Mouse (Mus musculus): Measurements from ENCODE around the gene Aldh5a1.
"Not testable (repeated sequence)": the region's sequence is repeated elsewhere in the genome, so short reads cannot be mapped to it uniquely, and the experiment has no call there.

Gene Aldh5a1

GRCm38 (mm10) chr13:24937108-24937838, at the start of gene Aldh5a1:
Aldh5a1 (minus strand) TSS chr13:24937661.
- peak; percentile 58 to 68 for DNase-seq (ENCODE audit: low spot score in 2 of 2)

- no peak for DNase-seq (ENCODE audit: low spot score in 2 of 2)
These were observed 48.0 kb upstream of the Aldh5a1 start for GRCm38 (mm10) chr13:24985435-24985834.

- DNase-seq (ENCODE audit: low spot score in 2 of 2), result no peak
These were observed 43.6 kb upstream of the Aldh5a1 start for GRCm38 (mm10) chr13:24981031-24981430.

GRCm38 (mm10) chr13:24977820-24978342, 40.4 kb upstream of the Aldh5a1 start:
- no peak for DNase-seq (ENCODE audit: low spot score in 2 of 2)

DNA sequence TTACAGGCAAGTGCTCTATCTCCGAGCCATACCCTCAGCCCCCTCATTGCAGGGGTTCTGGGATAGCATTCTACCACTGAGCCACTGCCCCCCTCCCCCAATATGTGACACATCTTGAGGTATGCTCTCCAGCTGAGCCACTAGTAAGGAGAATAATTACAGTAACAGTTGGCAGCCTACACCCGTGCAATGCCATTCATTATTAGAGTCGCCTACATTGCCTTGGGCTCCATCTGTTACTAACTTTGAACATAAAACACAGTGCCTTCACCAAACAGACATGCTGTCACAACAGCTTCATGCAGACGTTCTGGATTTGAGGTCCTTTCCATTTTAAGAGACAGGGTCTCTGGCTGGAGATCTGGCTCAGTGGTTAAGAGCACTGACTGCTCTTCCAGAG, 38.9 kb upstream of the Aldh5a1 start:
- DNase-seq (ENCODE audit: low spot score in 2 of 2), result no peak

- DNase-seq (ENCODE audit: low spot score in 2 of 2), result not testable (repeated sequence)
These were observed 34.3 kb upstream of the Aldh5a1 start for GRCm38 (mm10) chr13:24971776-24972175.

- no peak for DNase-seq (ENCODE audit: low spot score in 2 of 2)
These were observed 28.4 kb upstream of the Aldh5a1 start for GRCm38 (mm10) chr13:24965846-24966201.

DNA sequence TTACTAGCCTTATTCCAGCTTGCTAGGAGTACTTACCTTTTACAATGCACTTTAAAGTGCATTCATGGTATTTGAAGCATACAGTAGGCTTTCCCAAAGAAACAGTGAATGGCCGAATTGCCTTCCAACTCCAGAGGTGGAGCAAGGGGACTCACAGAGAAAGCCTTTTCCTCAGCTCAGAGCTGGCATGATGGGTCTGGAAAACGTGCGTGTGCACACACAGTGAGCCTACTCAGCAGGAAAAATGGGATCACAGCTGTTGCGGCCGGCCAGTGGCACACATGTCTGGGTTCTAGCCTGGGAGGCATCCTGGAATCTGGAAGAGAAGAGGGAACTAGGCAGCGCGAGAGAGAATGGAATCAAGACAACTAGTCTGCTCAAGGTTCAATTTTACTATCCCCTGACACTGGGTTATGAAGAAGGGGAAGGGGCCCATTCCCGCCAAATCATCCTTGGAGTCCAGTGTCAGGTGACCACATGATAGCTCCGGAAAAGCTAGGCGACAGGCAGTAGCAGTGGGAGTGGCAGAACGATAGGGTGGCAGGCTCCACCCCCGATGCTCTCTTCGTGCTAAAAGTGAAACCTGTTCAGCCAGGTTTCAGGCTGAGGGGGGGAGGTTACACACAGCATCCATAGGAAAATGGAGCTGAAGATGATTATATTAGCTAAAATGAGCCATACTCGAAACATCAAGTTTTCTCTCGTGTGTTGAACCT, 27.8 kb upstream of the Aldh5a1 start:
- DNase-seq (ENCODE audit: low spot score in 2 of 2), result no peak

DNA sequence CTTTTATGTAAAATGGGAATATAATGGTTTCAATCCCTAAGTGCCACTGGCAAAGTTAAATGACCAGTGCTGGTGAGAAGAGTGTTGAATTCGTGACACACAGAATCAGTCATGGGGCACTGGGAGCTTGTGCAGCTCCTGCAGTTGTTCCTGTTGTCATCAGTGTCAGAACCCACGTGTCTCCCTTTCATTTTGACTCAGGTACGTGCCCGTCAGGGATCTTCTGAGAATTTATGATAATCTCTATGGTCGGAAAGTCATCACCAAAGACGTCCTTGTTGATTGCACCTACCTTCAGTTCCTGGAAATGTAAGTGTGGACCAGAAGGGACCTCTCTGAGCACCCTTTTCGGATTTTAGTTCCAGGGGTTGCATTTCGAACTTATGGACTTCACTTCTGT, 24.7 kb upstream of the Aldh5a1 start:
- DNase-seq (ENCODE audit: low spot score in 2 of 2), result no peak

- DNase-seq (ENCODE audit: low spot score in 2 of 2), result no peak
These were observed 22.6 kb upstream of the Aldh5a1 start for GRCm38 (mm10) chr13:24960084-24960483.

GRCm38 (mm10) chr13:24958671-24959070, 21.2 kb upstream of the Aldh5a1 start:
- no peak for DNase-seq (ENCODE audit: low spot score in 2 of 2)

GRCm38 (mm10) chr13:24955500-24955899, 18.0 kb upstream of the Aldh5a1 start:
- DNase-seq (ENCODE audit: low spot score in 2 of 2), result peak; percentile 27 to 31

GRCm38 (mm10) chr13:24955091-24955490, 17.6 kb upstream of the Aldh5a1 start:
- no peak for DNase-seq (ENCODE audit: low spot score in 2 of 2)

- no peak for DNase-seq (ENCODE audit: low spot score in 2 of 2)
These were observed 15.2 kb upstream of the Aldh5a1 start for GRCm38 (mm10) chr13:24952659-24953058.

GRCm38 (mm10) chr13:24948870-24949269, 11.4 kb upstream of the Aldh5a1 start:
- no peak for DNase-seq (ENCODE audit: low spot score in 2 of 2)

DNA sequence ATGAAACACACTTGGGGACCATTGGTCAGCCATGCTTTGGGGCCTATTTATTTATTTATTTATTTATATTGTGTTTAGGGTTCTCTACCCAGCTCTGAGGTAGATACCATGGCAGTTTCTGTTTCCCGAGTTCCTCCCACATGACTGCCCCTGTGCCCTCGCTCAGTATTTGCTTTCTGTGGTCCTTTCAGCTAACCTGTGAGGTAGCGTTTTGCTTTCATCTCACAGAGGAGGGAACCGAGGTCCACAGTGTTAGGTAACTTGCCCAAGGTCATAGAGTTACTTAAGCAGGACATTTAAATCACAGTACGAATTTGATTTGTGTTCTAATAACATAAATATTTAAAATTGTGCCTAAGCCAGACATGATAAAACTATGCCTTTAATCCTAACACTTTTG, 9.7 kb upstream of the Aldh5a1 start:
- no peak for DNase-seq (ENCODE audit: low spot score in 2 of 2)

- no peak for DNase-seq (ENCODE audit: low spot score in 2 of 2)
These were observed 8.1 kb upstream of the Aldh5a1 start for GRCm38 (mm10) chr13:24945567-24945966.

DNA sequence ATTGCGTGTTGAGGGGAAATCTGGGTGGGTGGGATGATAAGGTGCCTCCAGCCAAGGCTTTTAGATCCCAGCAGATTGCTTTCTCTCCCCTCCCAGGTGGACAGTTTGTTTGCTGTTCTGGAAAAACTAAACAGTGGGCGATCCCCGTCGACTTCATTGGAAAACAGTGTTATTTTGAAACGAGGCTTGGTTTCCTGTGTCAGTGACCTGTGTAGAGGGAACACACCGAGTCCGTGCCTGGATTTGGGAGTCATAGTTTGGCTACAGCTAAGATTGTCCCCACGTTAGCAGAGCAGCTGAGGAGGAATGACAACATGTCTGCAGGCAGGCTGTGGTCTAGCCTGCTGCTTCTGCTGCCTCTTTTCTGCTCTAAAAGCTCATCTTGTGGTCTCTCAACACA, 5.8 kb upstream of the Aldh5a1 start:
- DNase-seq (ENCODE audit: low spot score in 2 of 2), result no peak

GRCm38 (mm10) chr13:24942512-24943282, 5.2 kb upstream of the Aldh5a1 start, which contains the start of gene Gpld1:
Gpld1 (plus strand) TSS chr13:24943152.
- no peak for DNase-seq (ENCODE audit: low spot score in 2 of 2)

DNA sequence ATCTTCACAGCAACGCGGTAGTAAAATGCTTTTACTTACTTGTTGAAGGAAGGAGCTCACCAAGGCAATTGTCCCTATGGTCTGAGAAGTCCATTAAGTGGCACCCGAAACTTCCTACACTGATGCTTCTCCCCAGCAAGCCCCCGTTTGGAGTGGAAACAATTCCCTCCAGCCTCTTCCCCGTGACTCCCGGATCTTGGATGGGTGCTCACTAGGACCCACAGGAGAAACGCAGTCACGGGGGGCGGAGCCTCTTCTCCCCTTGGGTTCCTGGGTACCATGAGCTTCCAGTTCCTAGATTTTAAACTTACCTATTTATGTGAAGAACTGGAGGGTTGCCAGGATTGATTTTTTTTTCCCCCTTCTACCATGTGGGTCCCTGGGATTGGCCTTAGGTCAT, 2.0 kb upstream of the Aldh5a1 start:
- no peak for DNase-seq (ENCODE audit: low spot score in 2 of 2)

GRCm38 (mm10) chr13:24938683-24939082, 1.2 kb upstream of the Aldh5a1 start:
- DNase-seq (ENCODE audit: low spot score in 2 of 2), result peak; percentile 65 to 76

- DNase-seq (ENCODE audit: low spot score in 2 of 2), result no peak
These were observed 342 bp upstream of the Aldh5a1 start for GRCm38 (mm10) chr13:24937839-24938166.

GRCm38 (mm10) chr13:24936772-24937107, 721 bp downstream of the Aldh5a1 start:
- no peak for DNase-seq (ENCODE audit: low spot score in 2 of 2)
